Mouse (Mus musculus) embryonic facial prominence, embryonic 13.5 days (tissue): ENCODE measurements at regions not wholly inside any gene's neighbourhood (a gene's known extent, or its start where the extent isn't known, plus 50 kb on each side); places are given as distances from the start of the nearest gene placed in this dataset.

ENCODE experiments used
- ATAC-seq: fragments of 200-750 bp; cut with Nextera tagmentation; 2 replicates; pipeline ENCODE4 v1.8.0; 2017; ENCODE audit warnings: low read depth; ENCODE audit not compliant: insufficient number of reproducible peaks, insufficient read depth, low FRiP score, low TSS enrichment
- H3K27ac ChIP-seq: fragments of 300-500 bp; sonication (generic); 2 replicates; pipeline ENCODE4 v1.5.1; 2015; ENCODE audit warnings: moderate library complexity, mild to moderate bottlenecking, inconsistent platforms
- H3K27me3 ChIP-seq: fragments of 300-500 bp; sonication (generic); 2 replicates; pipeline ENCODE4 v1.6.1; 2015; ENCODE audit warnings: mild to moderate bottlenecking, inconsistent platforms
- H3K36me3 ChIP-seq: fragments of 300-500 bp; sonication (generic); 2 replicates; pipeline ENCODE4 v1.6.1; 2015; ENCODE audit warnings: mild to moderate bottlenecking, inconsistent platforms
- H3K4me1 ChIP-seq: fragments of 300-500 bp; sonication (generic); 2 replicates; pipeline ENCODE4 v1.6.1; 2015; ENCODE audit warnings: inconsistent platforms
- H3K4me2 ChIP-seq: fragments of 300-500 bp; sonication (generic); 2 replicates; pipeline ENCODE4 v1.6.1; 2015; ENCODE audit warnings: moderate library complexity, mild to moderate bottlenecking, inconsistent platforms
- H3K4me3 ChIP-seq: fragments of 300-500 bp; sonication (generic); 2 replicates; pipeline ENCODE4 v1.5.1; 2015; ENCODE audit warnings: mild to moderate bottlenecking, inconsistent platforms
- H3K9ac ChIP-seq: fragments of 300-500 bp; sonication (generic); 2 replicates; pipeline ENCODE4 v1.6.1; 2015; ENCODE audit warnings: mild to moderate bottlenecking, inconsistent platforms
- H3K9me3 ChIP-seq: fragments of 300-500 bp; sonication (generic); 2 replicates; pipeline ENCODE4 v1.6.1; 2016; ENCODE audit warnings: inconsistent platforms
- WGBS: fragments of 180-500 bp; shearing (Covaris S2); methylation state at CpG from one replicate; pipeline ENCODE4 v1.1.7; 2015; ENCODE audit warnings: mixed read lengths; 5-methylcytosine and 5-hydroxymethylcytosine counted together

DNA sequence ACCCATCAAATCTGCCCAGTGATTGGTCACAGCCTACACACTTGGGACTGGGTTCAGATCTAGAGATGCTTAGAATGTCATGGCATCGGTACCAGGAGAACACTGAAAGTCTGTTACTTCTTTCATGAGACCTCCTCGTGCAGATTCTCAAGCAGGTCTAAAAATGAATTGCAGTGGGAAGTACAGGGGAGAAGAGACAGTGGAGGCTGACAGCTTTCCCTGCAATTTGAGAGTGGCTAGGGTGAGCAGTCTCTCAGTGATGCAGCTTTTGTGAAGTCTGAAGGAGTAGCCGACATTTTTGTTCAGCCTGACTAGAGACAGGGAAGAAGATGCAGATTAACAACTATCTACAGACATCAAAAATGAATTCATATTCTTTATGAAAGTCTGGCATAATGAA lies 112.5 kb downstream of the Fam198b start:
- Histone ChIP-seq H3K9ac (no peak overlapping the region), H3K36me3 (no peaks in the 10 kb centered on the region), H3K4me1 (no peaks in the 10 kb centered on the region), H3K27me3 (no peaks in the 10 kb centered on the region), H3K4me3 (no peak overlapping the region), H3K27ac (no peak overlapping the region), H3K9me3 (no peaks in the 10 kb centered on the region), H3K4me2 (no peak overlapping the region)
- ATAC-seq: no peak
- 69% methylated on average over 3 of the region's 3 CpGs for WGBS

DNA sequence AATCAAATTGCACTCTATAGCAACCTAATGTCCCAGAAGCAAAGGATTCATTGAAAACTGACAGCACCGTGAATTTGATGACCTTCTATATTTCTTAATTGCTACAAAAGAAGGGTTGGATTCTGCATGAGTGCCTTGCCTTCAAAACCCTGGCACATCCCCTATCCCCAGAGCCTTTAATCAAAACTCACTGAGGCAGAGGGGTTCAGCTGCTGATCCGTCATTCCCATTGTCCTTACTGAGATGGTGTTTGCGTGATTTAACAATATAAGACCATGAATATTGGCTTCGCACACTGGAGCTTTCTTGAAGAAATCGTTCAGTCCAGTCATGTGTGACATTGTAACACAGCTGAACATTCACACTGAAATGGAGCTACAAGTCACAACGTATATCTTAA lies 118.0 kb downstream of the Fam198b start:
- no peak for ATAC-seq
- no peak overlapping the region for H3K9ac ChIP-seq
- H3K9me3 ChIP-seq: no peaks in the 10 kb centered on the region
- H3K27me3 ChIP-seq: no peaks in the 10 kb centered on the region
- H3K36me3 ChIP-seq: no peaks in the 10 kb centered on the region
- no peak overlapping the region for H3K4me2 ChIP-seq
- WGBS: 89% methylated on average over 6 of the region's 6 CpGs
- H3K4me3 ChIP-seq: no peak overlapping the region
- no peaks in the 10 kb centered on the region; the same call in 1 of the 2 replicates for H3K4me1 ChIP-seq
- no peak overlapping the region for H3K27ac ChIP-seq

DNA sequence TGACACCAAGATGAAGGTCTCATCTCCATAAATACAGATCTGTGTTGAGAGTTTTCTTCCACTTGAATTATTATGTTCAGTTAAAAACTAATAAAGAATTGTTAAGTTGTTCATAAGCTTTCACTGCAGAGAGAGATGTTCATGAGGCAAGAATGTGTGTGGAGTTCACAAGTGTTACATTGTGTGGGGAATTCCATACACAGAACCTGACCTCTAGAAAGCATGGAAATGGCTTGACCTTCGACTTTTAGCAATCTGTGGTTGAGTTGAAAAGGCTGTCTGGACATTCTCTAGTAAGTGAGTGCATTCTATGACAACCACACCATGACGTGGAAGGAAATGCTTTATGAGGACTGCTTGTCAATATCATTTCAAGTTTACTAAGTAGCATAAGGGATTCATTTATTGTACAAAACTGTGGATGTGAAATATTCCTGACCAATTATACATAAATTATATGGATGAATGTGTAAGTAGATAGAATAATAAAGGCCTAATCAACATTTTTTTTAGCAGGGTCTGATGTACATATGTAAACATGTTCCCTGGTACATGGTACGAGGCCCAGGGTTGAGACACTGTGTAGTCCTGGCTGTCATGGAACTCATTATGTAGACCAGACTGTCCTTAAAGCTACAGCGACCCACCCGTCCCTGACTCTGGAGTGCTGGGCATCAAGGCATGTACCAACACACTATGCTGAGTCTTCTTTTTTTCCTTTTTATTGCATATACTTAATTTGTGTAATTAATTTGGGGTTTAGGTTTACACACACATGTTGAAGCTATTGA lies 119.2 kb downstream of the Fam198b start:
- Histone ChIP-seq H3K36me3 (no peaks in the 10 kb centered on the region), H3K4me1 (no peaks in the 10 kb centered on the region; the same call in 1 of the 2 replicates)
- 59% methylated on average over 5 of the region's 5 CpGs for WGBS

DNA sequence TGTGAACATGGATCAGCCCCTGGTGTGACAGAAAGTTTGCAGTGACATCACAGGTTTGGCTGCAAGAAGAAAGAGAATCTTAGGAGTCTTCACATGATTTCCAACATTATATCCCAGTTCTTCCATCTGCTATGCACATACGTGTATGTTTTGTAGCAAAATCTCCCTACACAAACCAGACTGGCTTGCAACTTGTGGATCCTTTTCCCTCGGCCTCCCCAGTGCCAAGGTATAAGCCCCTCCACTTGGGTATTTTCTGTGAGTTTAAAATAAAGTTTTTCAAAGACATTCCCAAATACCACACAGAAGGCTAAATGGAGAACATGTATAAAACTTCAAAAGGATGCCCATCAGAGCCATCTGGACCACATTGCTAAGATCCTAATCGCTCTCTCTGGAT lies 120.2 kb downstream of the Fam198b start:
- Histone ChIP-seq H3K9ac (no peak overlapping the region), H3K27ac (no peak overlapping the region), H3K4me3 (no peak overlapping the region), H3K4me2 (no peak overlapping the region), H3K9me3 (no peaks in the 10 kb centered on the region), H3K27me3 (no peaks in the 10 kb centered on the region), H3K4me1 (no peaks in the 10 kb centered on the region; the same call in 1 of the 2 replicates), H3K36me3 (no peaks in the 10 kb centered on the region)
- no peak for ATAC-seq
- WGBS: 61% methylated on average over 3 of the region's 3 CpGs

More for the DNA sequence above, 119.2 kb downstream of the Fam198b start:
- Histone ChIP-seq H3K27me3 (no peaks in the 10 kb centered on the region), H3K9ac (no peak overlapping the region), H3K4me3 (no peak overlapping the region), H3K4me2 (no peak overlapping the region), H3K9me3 (no peaks in the 10 kb centered on the region), H3K27ac (no peak overlapping the region)
- no peak for ATAC-seq

DNA sequence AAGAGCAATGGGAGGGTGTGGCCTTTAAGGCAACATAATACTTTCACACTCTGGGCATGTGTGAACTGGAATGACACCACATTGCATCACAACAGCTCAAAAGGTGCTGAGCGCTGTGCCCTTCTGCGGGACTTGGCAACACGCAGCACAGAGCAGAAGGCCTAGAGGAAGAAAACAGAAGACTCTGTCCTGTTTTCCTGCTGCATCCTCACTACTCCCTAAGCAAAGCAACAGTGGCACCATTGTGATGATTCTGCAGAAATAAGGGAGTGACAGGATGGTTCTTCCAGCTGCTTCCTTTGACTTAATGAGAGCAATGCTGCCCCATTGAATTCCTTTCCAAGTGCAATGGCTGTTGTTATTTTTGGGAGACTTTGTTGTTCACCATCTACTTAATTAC lies 120.6 kb downstream of the Fam198b start:
- Histone ChIP-seq H3K9me3 (no peaks in the 10 kb centered on the region), H3K9ac (no peak overlapping the region), H3K36me3 (no peaks in the 10 kb centered on the region), H3K27ac (no peak overlapping the region), H3K4me2 (no peak overlapping the region), H3K4me3 (no peak overlapping the region), H3K4me1 (no peaks in the 10 kb centered on the region; the same call in 1 of the 2 replicates), H3K27me3 (no peaks in the 10 kb centered on the region)
- ATAC-seq: no peak
- WGBS: 51% methylated on average over 3 of the region's 3 CpGs

DNA sequence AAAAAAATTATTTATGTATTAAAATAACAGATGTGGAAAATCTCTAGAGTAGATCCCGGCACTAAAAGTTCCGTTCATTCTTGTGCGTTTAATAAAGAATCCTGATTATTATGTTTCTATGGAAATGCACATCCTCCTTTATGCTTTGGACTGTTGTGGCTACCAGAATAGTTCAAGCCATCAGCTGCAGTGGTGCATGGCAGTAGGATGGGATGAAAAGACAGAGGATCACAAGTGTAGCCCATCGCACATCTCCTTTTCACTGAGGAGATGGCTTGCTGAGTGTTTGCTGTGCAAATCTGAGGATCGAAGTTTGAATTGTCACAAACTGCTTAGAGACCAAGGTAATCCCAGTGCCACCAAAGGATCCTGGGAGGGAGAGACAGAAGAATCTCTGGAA lies 121.0 kb downstream of the Fam198b start:
- ATAC-seq: no peak
- no peaks in the 10 kb centered on the region for H3K36me3 ChIP-seq
- no peak overlapping the region for H3K27ac ChIP-seq
- H3K4me3 ChIP-seq: no peak overlapping the region
- H3K9ac ChIP-seq: no peak overlapping the region
- H3K9me3 ChIP-seq: no peaks in the 10 kb centered on the region
- WGBS: 80% methylated on average over 5 of the region's 5 CpGs
- H3K27me3 ChIP-seq: no peaks in the 10 kb centered on the region
- H3K4me1 ChIP-seq: no peaks in the 10 kb centered on the region; the same call in 1 of the 2 replicates
- H3K4me2 ChIP-seq: no peak overlapping the region

DNA sequence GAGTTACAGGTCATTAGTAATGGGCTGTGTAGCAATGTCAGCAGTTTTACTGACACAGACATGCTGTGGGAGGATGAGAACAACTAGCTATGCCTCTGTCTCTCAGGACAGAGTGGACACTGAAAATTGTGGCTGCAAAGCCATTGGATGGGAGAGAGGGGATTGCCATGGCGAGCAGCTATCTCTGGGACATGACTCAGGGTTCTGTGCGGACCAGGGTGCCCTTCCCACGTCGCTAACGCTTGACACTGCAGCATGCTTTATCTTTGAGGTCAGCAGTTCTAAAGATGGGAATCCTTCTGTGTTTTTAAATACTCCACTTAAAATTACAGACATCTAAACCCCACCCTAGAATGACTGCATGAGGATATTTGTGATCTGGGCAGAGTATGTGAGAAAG lies 121.9 kb downstream of the Fam198b start:
- H3K27ac ChIP-seq: no peak overlapping the region
- no peak overlapping the region for H3K9ac ChIP-seq
- ATAC-seq: no peak
- H3K4me3 ChIP-seq: no peak overlapping the region
- H3K9me3 ChIP-seq: no peaks in the 10 kb centered on the region
- no peaks in the 10 kb centered on the region for H3K36me3 ChIP-seq
- H3K4me1 ChIP-seq: no peaks in the 10 kb centered on the region; the same call in 1 of the 2 replicates
- no peaks in the 10 kb centered on the region for H3K27me3 ChIP-seq
- WGBS: 87% methylated on average over 5 of the region's 5 CpGs
- no peak overlapping the region for H3K4me2 ChIP-seq

DNA sequence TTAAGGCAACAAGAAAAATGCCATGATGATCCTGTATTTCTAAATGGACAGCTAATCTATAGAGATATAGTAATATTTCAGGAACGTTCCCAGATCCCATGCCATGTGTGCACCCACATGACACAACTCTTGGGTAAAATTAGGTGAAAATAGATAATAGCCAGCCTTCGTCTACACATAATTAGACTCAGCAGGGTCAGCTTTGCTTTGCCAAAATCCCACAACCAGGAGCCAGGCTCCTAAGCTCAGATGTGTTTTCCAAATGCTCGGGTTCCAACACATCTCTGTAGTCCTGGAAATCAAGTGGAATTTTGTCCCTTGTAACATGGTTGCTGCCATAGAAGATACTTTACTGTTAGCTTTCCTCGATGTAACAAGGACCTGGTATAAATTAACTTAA lies 122.7 kb downstream of the Fam198b start:
- H3K9me3 ChIP-seq: no peaks in the 10 kb centered on the region
- no peaks in the 10 kb centered on the region for H3K27me3 ChIP-seq
- no peak overlapping the region for H3K4me3 ChIP-seq
- H3K4me1 ChIP-seq: no peaks in the 10 kb centered on the region; the same call in 1 of the 2 replicates
- no peak overlapping the region for H3K27ac ChIP-seq
- H3K36me3 ChIP-seq: no peaks in the 10 kb centered on the region
- no peak overlapping the region for H3K9ac ChIP-seq
- WGBS: 71% methylated on average over 4 of the region's 4 CpGs
- no peak for ATAC-seq
- no peak overlapping the region for H3K4me2 ChIP-seq

DNA sequence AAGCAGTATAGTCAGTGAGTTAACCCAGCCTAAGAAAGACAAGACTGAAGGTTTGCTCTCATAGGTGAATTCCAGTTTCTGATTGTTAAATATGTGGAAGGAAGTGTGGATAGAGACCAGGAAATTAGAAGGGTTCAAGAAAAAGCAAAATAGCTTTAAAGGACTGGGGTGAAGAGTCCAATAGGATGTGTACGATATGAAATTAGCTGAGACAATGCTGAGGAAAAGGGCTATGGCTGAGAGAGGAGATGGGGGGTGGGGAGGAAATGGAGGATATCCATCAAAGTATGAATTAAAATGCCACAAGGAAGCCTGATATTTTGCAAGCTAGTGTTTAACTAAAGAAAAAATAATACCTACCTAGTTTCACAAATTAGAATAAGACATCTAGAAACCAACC lies 124.9 kb downstream of the Fam198b start:
- Histone ChIP-seq H3K9me3 (no peaks in the 10 kb centered on the region), H3K4me2 (no peak overlapping the region), H3K27ac (no peak overlapping the region), H3K4me1 (no peaks in the 10 kb centered on the region; the same call in 1 of the 2 replicates), H3K27me3 (no peaks in the 10 kb centered on the region), H3K4me3 (no peak overlapping the region), H3K9ac (no peak overlapping the region), H3K36me3 (no peaks in the 10 kb centered on the region)
- no peak for ATAC-seq
- 91% methylated on average over 1 of the region's 1 CpGs for WGBS

DNA sequence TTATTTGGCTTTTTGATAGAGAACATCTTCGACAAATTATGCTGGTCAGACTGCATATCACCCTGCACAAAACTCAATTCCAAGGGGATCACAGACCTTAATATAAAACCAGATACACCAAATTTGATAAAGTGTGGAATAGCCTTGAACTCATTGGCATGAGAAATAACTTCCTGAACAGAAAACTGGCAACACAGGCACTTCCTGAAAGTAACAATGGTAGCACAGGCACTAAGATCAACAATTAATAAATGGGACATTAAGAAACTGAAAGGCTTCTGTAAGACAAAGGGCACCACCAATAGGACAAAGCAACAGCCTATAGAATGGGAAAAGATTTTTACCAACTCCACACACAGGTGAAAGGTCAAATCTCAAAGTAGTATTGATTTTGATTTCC lies 141.5 kb downstream of the Fam198b start:
- H3K9ac ChIP-seq: no peak overlapping the region
- no peak overlapping the region for H3K4me3 ChIP-seq
- H3K27me3 ChIP-seq: no peaks in the 10 kb centered on the region
- H3K4me2 ChIP-seq: no peak overlapping the region
- no peak for ATAC-seq
- H3K4me1 ChIP-seq: no peaks in the 10 kb centered on the region
- no peak overlapping the region for H3K27ac ChIP-seq
- WGBS: 90% methylated on average over 1 of the region's 1 CpGs
- no peaks in the 10 kb centered on the region for H3K9me3 ChIP-seq
- H3K36me3 ChIP-seq: no peaks in the 10 kb centered on the region

DNA sequence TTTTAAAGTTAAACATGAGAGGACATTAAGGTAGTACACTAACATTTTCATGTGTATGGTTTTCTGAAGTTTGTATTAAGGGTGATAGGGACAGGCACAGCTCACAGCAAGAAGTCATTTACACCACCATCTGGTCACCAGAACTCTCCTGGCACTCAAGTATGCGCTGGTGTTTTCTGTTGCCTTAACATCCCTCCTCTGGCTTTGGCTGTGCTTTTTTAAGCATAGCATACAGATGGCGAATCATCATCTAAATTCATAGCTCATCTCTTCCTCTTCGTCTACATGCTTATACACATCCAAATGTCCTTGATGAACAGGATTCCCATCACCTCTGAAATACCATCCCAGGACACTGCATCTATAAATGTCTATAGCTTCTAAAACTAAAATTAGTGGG lies 148.7 kb downstream of the Fam198b start:
- no peak for ATAC-seq
- 65% methylated on average over 3 of the region's 3 CpGs for WGBS
- no peak overlapping the region for H3K9ac ChIP-seq

DNA sequence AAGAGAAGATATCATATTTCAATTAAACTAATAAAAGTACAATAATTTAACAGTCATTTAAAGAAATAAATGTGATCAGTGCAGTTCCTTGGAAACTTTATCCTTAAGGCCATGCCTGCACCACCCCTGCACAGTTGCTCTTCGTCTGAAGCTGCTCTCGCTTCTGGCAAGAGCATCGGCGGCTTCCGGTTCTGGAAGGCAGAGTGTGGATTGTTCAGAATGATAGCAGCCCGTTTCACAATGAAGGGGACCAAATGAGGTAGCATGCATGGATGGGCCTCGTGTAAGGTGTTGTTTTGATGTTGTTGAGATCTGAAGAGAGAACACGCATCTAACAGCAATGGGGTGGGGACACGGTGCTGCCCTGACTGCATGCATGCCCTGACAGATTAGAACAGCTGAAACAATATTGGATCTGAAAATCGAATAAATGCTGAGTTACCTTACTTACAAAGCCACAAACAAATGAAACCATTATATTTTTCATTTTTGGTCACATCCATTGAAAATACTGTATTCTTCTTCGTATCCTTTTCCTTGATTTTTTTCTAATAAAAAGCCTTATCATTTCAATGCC lies 154.3 kb downstream of the Fam198b start:
- H3K9me3 ChIP-seq: no peaks in the 10 kb centered on the region
- no peaks in the 10 kb centered on the region for H3K27me3 ChIP-seq
- no peak overlapping the region for H3K27ac ChIP-seq
- H3K4me1 ChIP-seq: no peaks in the 10 kb centered on the region
- no peak overlapping the region for H3K4me3 ChIP-seq
- 69% methylated on average over 11 of the region's 11 CpGs for WGBS
- ATAC-seq: no peak
- no peak overlapping the region for H3K4me2 ChIP-seq
- no peak overlapping the region for H3K9ac ChIP-seq
- no peaks in the 10 kb centered on the region for H3K36me3 ChIP-seq

More for the DNA sequence above, 148.7 kb downstream of the Fam198b start:
- Histone ChIP-seq H3K4me3 (no peak overlapping the region), H3K4me1 (no peaks in the 10 kb centered on the region), H3K4me2 (no peak overlapping the region), H3K27ac (no peak overlapping the region), H3K9me3 (no peaks in the 10 kb centered on the region), H3K27me3 (no peaks in the 10 kb centered on the region), H3K36me3 (no peaks in the 10 kb centered on the region)
